Mouse (Mus musculus) liver, adult 2 months (tissue): Measurements from ENCODE around the gene Fanci.

Source experiments
- CTCF ChIP-seq: fragments of 200-500 bp; IDR thresholded peaks from 2 replicates; pipeline ENCODE4 v1.5.1; 2011; ENCODE audit warnings: low read depth, low read length, control low read depth
- POLR2A ChIP-seq: fragments of 200-500 bp; IDR thresholded peaks from 2 replicates; pipeline ENCODE4 v1.6.1; 2011; ENCODE audit warnings: low read length, control low read depth; ENCODE audit not compliant: insufficient read depth; ENCODE audit errors: extremely low read depth

DNA sequence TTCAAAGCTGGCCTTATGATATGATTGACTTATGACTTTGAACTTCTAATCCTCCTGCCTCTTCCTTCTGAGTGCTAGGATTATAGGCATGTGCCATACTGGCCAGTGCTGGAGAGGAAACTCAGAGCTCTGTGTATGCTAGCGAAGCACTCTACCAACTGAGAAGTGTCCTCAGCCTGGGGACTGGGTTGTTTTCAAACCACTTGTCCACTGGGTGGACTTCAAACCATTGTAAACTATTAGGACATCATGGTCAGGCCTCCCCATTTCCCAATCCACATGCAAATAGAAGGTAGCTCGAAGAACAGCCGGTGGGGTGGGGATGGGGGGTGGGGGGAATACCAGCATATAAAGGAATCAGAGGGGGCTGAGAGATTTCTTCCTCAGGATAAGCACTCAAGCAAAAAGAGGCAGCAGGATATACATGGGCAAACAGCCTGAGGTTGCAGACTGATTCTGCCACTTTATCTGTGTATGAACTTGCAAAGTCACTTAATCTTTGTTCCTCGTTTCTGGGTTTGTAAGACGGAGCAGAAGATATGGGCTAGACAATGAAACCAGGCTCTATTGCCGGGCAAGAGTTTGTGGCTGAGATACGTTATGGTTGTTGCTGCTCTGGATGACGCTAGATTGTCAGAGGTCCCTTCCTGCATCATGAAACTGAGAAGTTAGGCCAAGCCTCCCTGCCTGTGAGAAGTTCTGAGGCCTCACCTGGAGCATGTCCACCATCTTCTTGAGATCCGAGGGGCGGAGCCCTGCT is 15.0 kb upstream of the Fanci start:
- TF ChIP-seq CTCF (no peak), POLR2A (no peak)
